Mouse (Mus musculus): ENCODE data around the gene Ubr4. TPM values are rescaled to one million over a fixed set of nuclear protein-coding genes. Genes with fewer than 3 reads are reported as not detected.
"Not testable (repeated sequence)": the region's sequence is repeated elsewhere in the genome, so short reads cannot be mapped to it uniquely, and the experiment has no call there.

Ubr4 gene
- polyA plus RNA-seq, 1 experiment from 2014 or later = 64.7 TPM

DNA sequence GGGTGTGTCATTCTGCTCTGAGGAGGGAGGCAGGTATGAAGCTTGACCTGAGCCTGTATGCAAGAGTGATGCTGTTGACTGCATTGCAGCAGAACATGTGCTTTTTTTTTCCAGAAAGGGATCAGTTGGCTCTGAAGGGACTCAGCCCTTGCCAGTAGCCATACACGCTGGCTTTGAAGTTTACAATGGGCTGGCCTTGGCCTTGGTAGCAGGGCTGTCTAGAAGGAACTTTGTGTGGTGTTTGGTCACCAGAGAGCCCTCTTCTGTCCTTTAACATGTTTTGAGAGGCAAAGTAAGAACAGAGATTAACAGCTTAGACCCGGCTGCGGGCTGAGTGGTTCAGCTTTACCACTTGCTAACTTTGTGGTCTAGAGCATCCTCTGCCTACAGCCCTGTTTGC lies 14.9 kb downstream of the Ubr4 start:
- no peaks in the 10 kb centered on the region for H3K27me3 ChIP-seq
- no peak for ATAC-seq (ENCODE audit: insufficient number of reproducible peaks, low FRiP score, low TSS enrichment, low read depth)
- H3K27ac ChIP-seq = no peak overlapping the region
- no peak overlapping the region for H3K4me3 ChIP-seq
- 100% methylated on average over 3 of the region's 3 CpGs for WGBS
- no peak overlapping the region for H3K4me2 ChIP-seq
- H3K4me1 ChIP-seq = no peaks in the 10 kb centered on the region
- H3K9me3 ChIP-seq = no peaks in the 10 kb centered on the region
- H3K9ac ChIP-seq = no peak overlapping the region
- peaks cover 94% of the 10 kb centered on the region for H3K36me3 ChIP-seq

- Histone ChIP-seq H3K36me3 (peaks cover 94% of the 10 kb centered on the region), H3K4me2 (no peak overlapping the region), H3K27ac (no peak overlapping the region), H3K27me3 (no peaks in the 10 kb centered on the region), H3K4me1 (no peaks in the 10 kb centered on the region), H3K9me3 (no peaks in the 10 kb centered on the region), H3K9ac (no peak overlapping the region), H3K4me3 (no peak overlapping the region)
- 94% methylated on average over 5 of the region's 5 CpGs for WGBS
- ATAC-seq (ENCODE audit: insufficient number of reproducible peaks, low FRiP score, low TSS enrichment, low read depth) = no peak
Measured at GRCm38 (mm10) chr4:139368038-139368437, 15.6 kb downstream of the Ubr4 start.

GRCm38 (mm10) chr4:139373130-139373529 lies 20.7 kb downstream of the Ubr4 start:
- Histone ChIP-seq H3K9me3 (no peaks in the 10 kb centered on the region), H3K4me3 (no peak overlapping the region)

GRCm38 (mm10) chr4:139373531-139373930 lies 21.1 kb downstream of the Ubr4 start:
- Histone ChIP-seq H3K4me2 (no peak overlapping the region), H3K9ac (no peak overlapping the region), H3K27me3 (no peaks in the 10 kb centered on the region), H3K9me3 (no peaks in the 10 kb centered on the region), H3K4me3 (no peak overlapping the region), H3K36me3 (peaks cover 92% of the 10 kb centered on the region), H3K27ac (no peak overlapping the region), H3K4me1 (no peaks in the 10 kb centered on the region)
- WGBS = 87% methylated on average over 10 of the region's 10 CpGs
- ATAC-seq (ENCODE audit: insufficient number of reproducible peaks, low FRiP score, low TSS enrichment, low read depth) = no peak

More at GRCm38 (mm10) chr4:139373130-139373529, 20.7 kb downstream of the Ubr4 start:
- peaks cover 92% of the 10 kb centered on the region for H3K36me3 ChIP-seq
- ATAC-seq (ENCODE audit: insufficient number of reproducible peaks, low FRiP score, low TSS enrichment, low read depth) = no peak
- WGBS = 74% methylated on average over 4 of the region's 4 CpGs
- no peak overlapping the region for H3K4me2 ChIP-seq
- H3K4me1 ChIP-seq = no peaks in the 10 kb centered on the region
- H3K27ac ChIP-seq = no peak overlapping the region
- no peak overlapping the region for H3K9ac ChIP-seq
- no peaks in the 10 kb centered on the region for H3K27me3 ChIP-seq

- WGBS = 12% methylated on average over 8 of the region's 8 CpGs
- Histone ChIP-seq H3K4me1 (peaks cover 18% of the 10 kb centered on the region; the same call in 1 of the 2 replicates), H3K4me3 (peak overlapping the region; percentile 88), H3K9me3 (no peaks in the 10 kb centered on the region), H3K4me2 (peak overlapping the region; percentile 79), H3K27ac (peak overlapping the region; percentile 93), H3K36me3 (peaks cover 34% of the 10 kb centered on the region), H3K9ac (peak overlapping the region; percentile 71), H3K27me3 (no peaks in the 10 kb centered on the region)
- ATAC-seq (ENCODE audit: insufficient number of reproducible peaks, low FRiP score, low TSS enrichment, low read depth) = no peak
Measured at GRCm38 (mm10) chr4:139379719-139380118, 27.3 kb downstream of the Ubr4 start.

- Histone ChIP-seq H3K9ac (peak overlapping the region; percentile 87), H3K36me3 (peaks cover 29% of the 10 kb centered on the region), H3K4me2 (peak overlapping the region; percentile 87), H3K4me1 (peaks cover 18% of the 10 kb centered on the region; the same call in 1 of the 2 replicates), H3K27me3 (no peaks in the 10 kb centered on the region), H3K27ac (peak overlapping the region; percentile 93), H3K4me3 (peak overlapping the region; percentile 88), H3K9me3 (no peaks in the 10 kb centered on the region)
- ATAC-seq (ENCODE audit: insufficient number of reproducible peaks, low FRiP score, low TSS enrichment, low read depth) = peak; percentile 96
- under 1% methylated on average over 53 of the region's 54 CpGs for WGBS
Measured at GRCm38 (mm10) chr4:139380207-139380748, 27.9 kb downstream of the Ubr4 start.

- under 1% methylated on average over 44 of the region's 44 CpGs for WGBS
- ATAC-seq (ENCODE audit: insufficient number of reproducible peaks, low FRiP score, low TSS enrichment, low read depth) = no peak; the same call in 1 of the 2 replicates
- Histone ChIP-seq H3K9ac (peak overlapping the region; percentile 87), H3K36me3 (peaks cover 22% of the 10 kb centered on the region), H3K27me3 (no peaks in the 10 kb centered on the region), H3K27ac (peak overlapping the region; percentile 81), H3K4me3 (peak overlapping the region; percentile 88), H3K4me2 (peak overlapping the region; percentile 87), H3K9me3 (no peaks in the 10 kb centered on the region), H3K4me1 (peaks cover 18% of the 10 kb centered on the region; the same call in 1 of the 2 replicates)
Measured at GRCm38 (mm10) chr4:139380775-139381451, 28.5 kb downstream of the Ubr4 start.

- H3K27ac ChIP-seq = no peak overlapping the region
- H3K9ac ChIP-seq = peak overlapping the region; percentile 87
- H3K4me1 ChIP-seq = peaks cover 18% of the 10 kb centered on the region; the same call in 1 of the 2 replicates
- ATAC-seq (ENCODE audit: insufficient number of reproducible peaks, low FRiP score, low TSS enrichment, low read depth) = no peak
- peak overlapping the region; percentile 88 for H3K4me3 ChIP-seq
- WGBS = 33% methylated on average over 4 of the region's 4 CpGs
- no peaks in the 10 kb centered on the region for H3K27me3 ChIP-seq
- peak overlapping the region; percentile 87 for H3K4me2 ChIP-seq
- H3K36me3 ChIP-seq = peaks cover 17% of the 10 kb centered on the region
- no peaks in the 10 kb centered on the region for H3K9me3 ChIP-seq
Measured at GRCm38 (mm10) chr4:139381452-139381845, 29.0 kb downstream of the Ubr4 start.

- 0 out of 2 replicates have a peak overlapping the region, but pooled peaks have one; percentile 8 for H3K4me2 ChIP-seq
- no peak overlapping the region for H3K27ac ChIP-seq
- H3K27me3 ChIP-seq = no peaks in the 10 kb centered on the region
- H3K4me1 ChIP-seq = peaks cover 21% of the 10 kb centered on the region
- H3K9me3 ChIP-seq = no peaks in the 10 kb centered on the region
- no peak overlapping the region for H3K4me3 ChIP-seq
- WGBS = 83% methylated on average over 7 of the region's 7 CpGs
- no peak for ATAC-seq (ENCODE audit: insufficient number of reproducible peaks, low FRiP score, low TSS enrichment, low read depth)
- H3K9ac ChIP-seq = no peak overlapping the region
- H3K36me3 ChIP-seq = peaks cover 13% of the 10 kb centered on the region
Measured at GRCm38 (mm10) chr4:139382231-139382630, 29.8 kb downstream of the Ubr4 start.

DNA sequence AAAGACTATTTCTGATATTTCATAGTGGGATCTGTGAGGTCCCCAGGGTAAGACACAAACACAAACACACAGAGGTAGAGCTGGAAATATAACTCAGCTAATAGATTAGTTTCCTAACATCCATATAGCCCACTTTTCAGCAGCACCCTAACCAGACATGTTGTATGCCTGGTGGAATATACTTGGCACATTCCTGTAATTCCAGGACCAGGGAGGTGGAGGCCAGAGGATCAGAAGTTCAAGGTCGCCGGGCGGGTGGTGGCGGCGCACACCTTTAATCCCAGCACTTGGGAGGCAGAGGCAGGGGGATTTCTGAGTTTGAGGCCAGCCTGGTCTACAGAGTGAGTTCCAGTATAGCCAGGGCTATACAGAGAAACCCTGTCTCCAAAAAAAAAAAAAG lies 33.4 kb downstream of the Ubr4 start:
- H3K9me3 ChIP-seq; H3K27ac ChIP-seq; H3K9ac ChIP-seq; H3K4me2 ChIP-seq; H3K4me3 ChIP-seq; H3K27me3 ChIP-seq; ATAC-seq (ENCODE audit: insufficient number of reproducible peaks, low FRiP score, low TSS enrichment, low read depth): not testable (repeated sequence)
- Histone ChIP-seq H3K36me3 (peaks cover 16% of the 10 kb centered on the region), H3K4me1 (peaks cover 16% of the 10 kb centered on the region)
- WGBS = 89% methylated on average over 5 of the region's 5 CpGs

- Histone ChIP-seq H3K9ac (no peak overlapping the region), H3K4me1 (peaks cover 11% of the 10 kb centered on the region), H3K9me3 (no peaks in the 10 kb centered on the region), H3K4me3 (no peak overlapping the region), H3K4me2 (no peak overlapping the region), H3K27me3 (no peaks in the 10 kb centered on the region), H3K36me3 (peaks cover 27% of the 10 kb centered on the region), H3K27ac (no peak overlapping the region)
- WGBS = 69% methylated on average over 6 of the region's 6 CpGs
- no peak for ATAC-seq (ENCODE audit: insufficient number of reproducible peaks, low FRiP score, low TSS enrichment, low read depth)
Measured at GRCm38 (mm10) chr4:139386869-139387319, 34.5 kb downstream of the Ubr4 start.

DNA sequence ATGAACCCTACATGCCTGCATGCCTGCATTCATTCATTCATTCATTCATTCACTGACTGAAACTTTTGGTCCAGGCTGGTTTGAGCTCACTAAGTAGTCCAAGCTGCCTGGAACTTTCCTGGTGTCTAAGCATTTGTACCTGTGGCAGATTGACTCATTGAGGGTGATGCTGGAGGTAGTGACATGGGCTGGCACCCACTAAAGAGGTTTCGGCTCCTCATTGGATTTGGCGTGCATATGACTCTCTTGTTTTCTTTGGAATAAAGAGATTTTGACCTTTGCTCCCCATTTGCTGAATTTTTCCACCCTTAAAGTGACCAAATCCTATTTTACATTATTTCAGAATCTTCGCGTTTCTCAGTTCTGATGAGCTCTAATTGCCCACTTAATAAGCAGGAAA lies 37.1 kb downstream of the Ubr4 start:
- 86% methylated on average over 4 of the region's 4 CpGs for WGBS
- H3K9ac ChIP-seq = no peak overlapping the region
- peaks cover 50% of the 10 kb centered on the region for H3K36me3 ChIP-seq
- H3K27me3 ChIP-seq = no peaks in the 10 kb centered on the region
- no peak overlapping the region for H3K4me3 ChIP-seq
- H3K4me1 ChIP-seq = peaks cover 4% of the 10 kb centered on the region; the same call in 1 of the 2 replicates
- no peaks in the 10 kb centered on the region for H3K9me3 ChIP-seq
- no peak for ATAC-seq (ENCODE audit: insufficient number of reproducible peaks, low FRiP score, low TSS enrichment, low read depth)
- H3K27ac ChIP-seq = no peak overlapping the region
- no peak overlapping the region for H3K4me2 ChIP-seq
